Mouse (Mus musculus) thymus, adult 18-20 months (tissue): ENCODE data around the gene Phlpp1.

Experiments
- DNase-seq, 2 experiments: peaks; one replicate each; pipeline ENCODE4 v3.0.0; 2022; ENCODE audit warnings: mixed read lengths in 2 of 2

Gene Phlpp1

GRCm38 (mm10) chr1:106168001-106168400 lies 3.6 kb upstream of the Phlpp1 start:
- no peak for DNase-seq

GRCm38 (mm10) chr1:106168801-106169200 lies 2.8 kb upstream of the Phlpp1 start:
- no peak for DNase-seq

GRCm38 (mm10) chr1:106169741-106170265 lies 1.7 kb upstream of the Phlpp1 start:
- no peak for DNase-seq

- DNase-seq: peak; percentile 27 to 42
Observed at GRCm38 (mm10) chr1:106172301-106172930, 864 bp downstream of the Phlpp1 start.

- no peak for DNase-seq
Observed at GRCm38 (mm10) chr1:106172931-106173371, 1.4 kb downstream of the Phlpp1 start.

- DNase-seq: no peak
Observed at GRCm38 (mm10) chr1:106173621-106174156, 2.1 kb downstream of the Phlpp1 start.

GRCm38 (mm10) chr1:106174598-106174997 lies 3.0 kb downstream of the Phlpp1 start:
- DNase-seq: no peak

- no peak for DNase-seq
Observed at GRCm38 (mm10) chr1:106175360-106175759, 3.8 kb downstream of the Phlpp1 start.

- DNase-seq: no peak
Observed at GRCm38 (mm10) chr1:106176791-106177190, 5.2 kb downstream of the Phlpp1 start.

- DNase-seq: no peak
Observed at GRCm38 (mm10) chr1:106177868-106178790, 6.6 kb downstream of the Phlpp1 start.

- DNase-seq: no peak
Observed at GRCm38 (mm10) chr1:106183701-106184100, 12.1 kb downstream of the Phlpp1 start.

GRCm38 (mm10) chr1:106184780-106185460 lies 13.4 kb downstream of the Phlpp1 start:
- no peak for DNase-seq

GRCm38 (mm10) chr1:106185461-106185924 lies 13.9 kb downstream of the Phlpp1 start:
- DNase-seq: no peak

- no peak for DNase-seq
Observed at GRCm38 (mm10) chr1:106186062-106186461, 14.5 kb downstream of the Phlpp1 start.

- DNase-seq: no peak
Observed at GRCm38 (mm10) chr1:106187480-106187879, 15.9 kb downstream of the Phlpp1 start.

- no peak for DNase-seq
Observed at GRCm38 (mm10) chr1:106188756-106189155, 17.2 kb downstream of the Phlpp1 start.

GRCm38 (mm10) chr1:106189311-106189710 lies 17.8 kb downstream of the Phlpp1 start:
- DNase-seq: no peak

- DNase-seq: no peak
Observed at GRCm38 (mm10) chr1:106190695-106191094, 19.1 kb downstream of the Phlpp1 start.

- DNase-seq: no peak
Observed at GRCm38 (mm10) chr1:106191885-106192284, 20.3 kb downstream of the Phlpp1 start.

- DNase-seq: no peak
Observed at GRCm38 (mm10) chr1:106192864-106193470, 21.4 kb downstream of the Phlpp1 start.

- DNase-seq: no peak
Observed at GRCm38 (mm10) chr1:106193487-106193886, 21.9 kb downstream of the Phlpp1 start.

- DNase-seq: no peak
Observed at GRCm38 (mm10) chr1:106194263-106194662, 22.7 kb downstream of the Phlpp1 start.
